Mouse (Mus musculus) MEL (cell line): ENCODE results near the gene Nsun2. TPM values are rescaled to one million over a fixed set of nuclear protein-coding genes. Genes with fewer than 3 reads are reported as not detected.

Experiments used
- DNase-seq: peaks from one replicate; pipeline ENCODE4 v3.0.0; 2011; ENCODE audit warnings: low read depth, low spot score
- H3K27ac ChIP-seq: 2 replicates; pipeline ENCODE4 v1.5.1; 2012; ENCODE audit warnings: low read depth, mild to moderate bottlenecking, control low read depth, low read length, moderate library complexity; ENCODE audit not compliant: control insufficient read depth
- H3K27me3 ChIP-seq, 2 experiments: fragments of 150-350 bp in 1 of 2; sonication (generic) in 1 of 2; 2 replicates each; pipeline ENCODE4 v1.6.1; 2012; ENCODE audit warnings: low read length in 2 of 2, mild to moderate bottlenecking in 2 of 2, improper control_type of control experiment in 1 of 2, moderate library complexity in 1 of 2; ENCODE audit not compliant: insufficient read depth in 2 of 2, control insufficient read depth in 1 of 2
- H3K36me3 ChIP-seq, 2 experiments: 2 replicates each; pipeline ENCODE4 v1.6.1; 2012 to 2014; ENCODE audit warnings: low read length in 2 of 2, improper control_type of control experiment in 1 of 2, inconsistent platforms in 1 of 2, mild to moderate bottlenecking in 1 of 2; ENCODE audit not compliant: insufficient read depth in 2 of 2, control insufficient read depth in 1 of 2
- H3K4me1 ChIP-seq, 2 experiments: fragments of 150-350 bp in 1 of 2; sonication (generic) in 1 of 2; 2 replicates each; pipeline ENCODE4 v1.6.1; 2012; ENCODE audit warnings: low read length in 2 of 2, improper control_type of control experiment in 1 of 2, mild to moderate bottlenecking in 1 of 2; ENCODE audit not compliant: insufficient read depth in 2 of 2, control insufficient read depth in 1 of 2
- H3K4me3 ChIP-seq, 2 experiments: fragments of 150-350 bp in 1 of 2; sonication (generic) in 1 of 2; 2 replicates each; pipeline ENCODE4 v1.5.1; 2012; ENCODE audit warnings: low read depth in 2 of 2, low read length in 2 of 2, mild to moderate bottlenecking in 2 of 2, moderate library complexity in 2 of 2, control low read depth in 1 of 2, improper control_type of control experiment in 1 of 2; ENCODE audit not compliant: control insufficient read depth in 1 of 2, insufficient read depth in 1 of 2
- H3K79me2 ChIP-seq: 2 replicates; pipeline ENCODE4 v1.6.1; 2012; ENCODE audit warnings: mild to moderate bottlenecking, low read length, moderate library complexity; ENCODE audit not compliant: control insufficient read depth, poor library complexity, insufficient read depth
- H3K9ac ChIP-seq: 2 replicates; pipeline ENCODE4 v1.6.1; 2012; ENCODE audit warnings: low read depth, mild to moderate bottlenecking, control low read depth, low read length, moderate library complexity; ENCODE audit not compliant: control insufficient read depth, poor library complexity, severe bottlenecking
- H3K9me3 ChIP-seq: fragments of 150-350 bp; sonication (generic); replicated peaks from 2 replicates; pipeline ENCODE4 v1.6.1; 2012; ENCODE audit warnings: mild to moderate bottlenecking, low read length, improper control_type of control experiment, moderate library complexity; ENCODE audit not compliant: insufficient read depth
- BHLHE40 ChIP-seq: IDR thresholded peaks from 2 replicates; pipeline ENCODE4 v1.6.1; 2012; ENCODE audit warnings: low read depth, mild to moderate bottlenecking, inconsistent platforms, low read length, improper control_type of control experiment, borderline replicate concordance
- CHD1 ChIP-seq: IDR thresholded peaks from 2 replicates; pipeline ENCODE4 v1.6.1; 2012; ENCODE audit warnings: low read depth, mild to moderate bottlenecking, inconsistent platforms, low read length, improper control_type of control experiment
- CTCF ChIP-seq, 3 experiments: IDR thresholded peaks in 2 of 3; conservative IDR thresholded peaks in 1 of 3; 2 replicates each; pipeline ENCODE4 v1.5.1; 2011 to 2012; ENCODE audit warnings: low read length in 3 of 3, low read depth in 2 of 3, mild to moderate bottlenecking in 2 of 3, improper control_type of control experiment in 1 of 3, inconsistent platforms in 1 of 3, mixed read lengths in 1 of 3, moderate library complexity in 1 of 3; ENCODE audit not compliant: control insufficient read depth in 1 of 3, insufficient read depth in 1 of 3, poor library complexity in 1 of 3, severe bottlenecking in 1 of 3
- E2F4 ChIP-seq: IDR thresholded peaks from 2 replicates; pipeline ENCODE4 v1.6.1; 2011; ENCODE audit warnings: low read depth, low read length, improper control_type of control experiment, borderline replicate concordance
- ETS1 ChIP-seq: IDR thresholded peaks from 2 replicates; pipeline ENCODE4 v1.6.1; 2012; ENCODE audit warnings: low read depth, mild to moderate bottlenecking, inconsistent platforms, low read length, improper control_type of control experiment, moderate library complexity
- GATA1 ChIP-seq: IDR thresholded peaks from 2 replicates; pipeline ENCODE4 v1.6.1; 2011; ENCODE audit warnings: low read depth, low read length, improper control_type of control experiment
- JUND ChIP-seq: IDR thresholded peaks from 2 replicates; pipeline ENCODE4 v1.6.1; 2011; ENCODE audit warnings: low read depth, mild to moderate bottlenecking, improper control_type of control experiment, low read length
- KAT2A ChIP-seq: conservative IDR thresholded peaks from 2 replicates; pipeline ENCODE4 v1.6.1; 2012; ENCODE audit warnings: low read depth, low read length, improper control_type of control experiment, inconsistent platforms
- MAFK ChIP-seq: IDR thresholded peaks from 2 replicates; pipeline ENCODE4 v1.6.1; 2011; ENCODE audit warnings: low read depth, mild to moderate bottlenecking, low read length, improper control_type of control experiment, borderline replicate concordance
- MAX ChIP-seq: IDR thresholded peaks from 2 replicates; pipeline ENCODE4 v1.6.1; 2011; ENCODE audit warnings: low read length, improper control_type of control experiment
- MEF2A ChIP-seq: IDR thresholded peaks from 2 replicates; pipeline ENCODE4 v1.6.1; 2014; ENCODE audit warnings: low read depth, mild to moderate bottlenecking, inconsistent platforms, low read length, improper control_type of control experiment; ENCODE audit not compliant: poor library complexity, insufficient replicate concordance, severe bottlenecking; ENCODE audit errors: extremely low read depth
- MYB ChIP-seq: IDR thresholded peaks from 2 replicates; pipeline ENCODE4 v1.6.1; 2011; ENCODE audit warnings: mild to moderate bottlenecking, low read depth, low read length, improper control_type of control experiment
- NELFE ChIP-seq: IDR thresholded peaks from 2 replicates; pipeline ENCODE4 v1.6.1; 2011; ENCODE audit warnings: low read depth, low read length, improper control_type of control experiment
- POLR2AphosphoS2 ChIP-seq: IDR thresholded peaks from 2 replicates; pipeline ENCODE4 v1.6.1; 2011; ENCODE audit warnings: low read length, improper control_type of control experiment
- POLR2AphosphoS5 ChIP-seq: IDR thresholded peaks from 2 replicates; pipeline ENCODE4 v1.6.1; 2012; ENCODE audit warnings: low read depth, borderline replicate concordance, mild to moderate bottlenecking, inconsistent platforms, low read length, moderate library complexity, mixed read lengths
- RCOR1 ChIP-seq: IDR thresholded peaks from 2 replicates; pipeline ENCODE4 v1.6.1; 2012; ENCODE audit warnings: low read depth, mild to moderate bottlenecking, inconsistent platforms, low read length, improper control_type of control experiment
- SMC3 ChIP-seq: IDR thresholded peaks from 2 replicates; pipeline ENCODE4 v1.6.1; 2011; ENCODE audit warnings: low read depth, low read length, improper control_type of control experiment
- UBTF ChIP-seq: IDR thresholded peaks from 2 replicates; pipeline ENCODE4 v1.6.1; 2012; ENCODE audit warnings: low read depth, mild to moderate bottlenecking, inconsistent platforms, low read length, improper control_type of control experiment, moderate library complexity, borderline replicate concordance; ENCODE audit not compliant: insufficient read depth
- USF1 ChIP-seq: IDR thresholded peaks from 2 replicates; pipeline ENCODE4 v1.6.1; 2014; ENCODE audit warnings: low read depth, mild to moderate bottlenecking, inconsistent platforms, low read length, improper control_type of control experiment, moderate library complexity
- ZC3H11A ChIP-seq: IDR thresholded peaks from 2 replicates; pipeline ENCODE4 v1.6.1; 2012; ENCODE audit warnings: low read depth, mild to moderate bottlenecking, inconsistent platforms, low read length, improper control_type of control experiment
- ZKSCAN1 ChIP-seq: IDR thresholded peaks from 2 replicates; pipeline ENCODE4 v1.6.1; 2012; ENCODE audit warnings: low read depth, mild to moderate bottlenecking, inconsistent platforms, low read length, improper control_type of control experiment, moderate library complexity
- ZNF384 ChIP-seq: IDR thresholded peaks from 2 replicates; pipeline ENCODE4 v1.6.1; 2012; ENCODE audit warnings: low read depth, mild to moderate bottlenecking, inconsistent platforms, low read length, improper control_type of control experiment
- polyA plus RNA-seq, 2 experiments: library from polyadenylated mRNA; stranded (reverse) in 1 of 2; unstranded in 1 of 2; fragments of >175 nt in 1 of 2; fragments of >200 nt in 1 of 2; gene quantifications; 2 replicates each; pipeline versions ENCODE4 v1.2.1 to v1.2.4; 2012; ENCODE audit warnings: low replicate concordance in 2 of 2, low read depth in 1 of 2; ENCODE audit not compliant: insufficient read length in 2 of 2, insufficient read depth in 1 of 2, missing spikeins in 1 of 2
- total RNA-seq: library from RNA; depleted of rRNA; stranded (reverse); fragments of 300-350 nt; gene quantifications from 2 replicates; pipeline ENCODE4 v1.2.3, GENCODE M21; 2012

Gene Nsun2
- total and polyA plus RNA-seq, 3 experiments, result 277 to 303 (median 302) TPM

DNA sequence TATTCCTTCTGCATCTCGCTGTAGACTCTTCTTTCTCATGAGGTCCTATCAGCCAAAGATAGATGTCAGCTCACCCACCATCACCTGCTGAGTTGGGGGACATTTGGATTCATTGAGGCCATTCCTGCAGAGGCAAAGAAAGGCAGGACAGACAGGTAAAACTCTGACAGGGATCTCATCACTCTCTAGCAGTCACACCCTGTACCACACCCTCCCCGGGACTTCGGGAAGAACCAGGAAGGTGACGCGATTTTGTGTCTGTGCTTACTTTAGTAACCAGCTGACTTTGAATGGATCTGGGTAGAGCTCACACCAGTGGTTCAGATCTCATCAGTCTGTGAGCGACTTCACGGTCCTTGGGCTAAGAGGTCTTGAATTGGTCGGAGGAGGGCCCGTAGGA is 112.9 kb downstream of the Nsun2 start (continued):
- no peak for TF ChIP-seq BHLHE40

- no peaks in the 10 kb centered on the region for H3K79me2 ChIP-seq
- H3K9ac ChIP-seq, result no peak overlapping the region
- no peak for TF ChIP-seq RCOR1
- no peak for TF ChIP-seq KAT2A
- TF ChIP-seq NELFE, result no peak
- H3K4me1 ChIP-seq, result no peaks in the 10 kb centered on the region
- H3K4me3 ChIP-seq, result no peak overlapping the region
- no peak for DNase-seq
- H3K27me3 ChIP-seq, result no peaks in the 10 kb centered on the region; a peak in 2 of 4 replicates
- no peaks in the 10 kb centered on the region for H3K9me3 ChIP-seq
- H3K27ac ChIP-seq, result no peak overlapping the region
- H3K36me3 ChIP-seq, result no peaks in the 10 kb centered on the region
Measured at GRCm38 (mm10) chr13:69654508-69654907, 121.0 kb downstream of the Nsun2 start.

DNA sequence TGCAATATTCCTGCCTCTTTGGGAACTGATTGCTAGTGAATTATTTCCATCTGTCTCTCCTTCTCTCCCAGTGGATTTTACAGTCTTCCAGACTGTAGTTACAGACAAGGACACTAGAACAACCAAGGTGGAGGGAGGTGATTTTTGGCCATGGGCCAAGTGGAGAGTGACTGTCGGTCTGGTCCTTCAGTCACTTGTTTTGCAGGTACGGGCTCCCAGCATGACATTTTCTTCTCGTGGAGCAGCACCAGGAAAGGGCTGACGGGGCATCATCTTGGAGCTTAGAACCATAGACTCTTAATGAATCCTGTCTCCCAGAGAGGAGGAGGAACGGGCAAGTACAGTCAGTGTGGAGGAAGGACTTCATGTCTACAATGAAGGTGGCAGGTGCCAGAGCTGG is 138.6 kb downstream of the Nsun2 start:
- H3K9ac ChIP-seq, result no peak overlapping the region
- peaks cover 0 to 2% of the 10 kb centered on the region in 2 experiments; a peak in 2 of 4 replicates for H3K27me3 ChIP-seq
- no peaks in the 10 kb centered on the region for H3K9me3 ChIP-seq
- H3K79me2 ChIP-seq, result no peaks in the 10 kb centered on the region
- H3K27ac ChIP-seq, result no peak overlapping the region
- no peaks in the 10 kb centered on the region for H3K4me1 ChIP-seq
- H3K4me3 ChIP-seq, result no peak overlapping the region
- TF ChIP-seq MAFK (no peak), POLR2AphosphoS2 (no peak), ZNF384 (no peak), GATA1 (no peak), POLR2AphosphoS5 (no peak), MYB (no peak)
- no peak for DNase-seq
- no peaks in the 10 kb centered on the region for H3K36me3 ChIP-seq

DNA sequence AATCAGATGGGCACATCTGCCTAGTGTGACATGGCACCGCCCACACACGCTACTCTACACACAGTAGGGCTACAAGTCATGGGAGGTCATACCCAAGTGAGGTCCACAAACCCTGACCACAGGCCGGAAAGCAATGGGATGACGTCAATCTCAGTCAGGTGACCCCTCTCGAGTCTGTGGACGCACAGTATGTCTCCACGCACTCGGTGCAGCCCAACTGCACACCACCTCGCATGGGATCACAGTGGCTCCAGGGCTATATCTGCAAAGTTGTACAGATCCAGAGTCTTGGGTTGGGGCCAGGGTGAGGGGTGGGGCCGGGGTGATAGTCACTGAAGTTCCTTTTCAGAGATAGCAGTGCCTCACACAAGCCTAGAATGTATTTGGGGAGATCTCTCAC is 139.0 kb downstream of the Nsun2 start:
- no peak for DNase-seq
- Histone ChIP-seq H3K4me3 (no peak overlapping the region), H3K9me3 (no peaks in the 10 kb centered on the region), H3K27ac (no peak overlapping the region), H3K36me3 (no peaks in the 10 kb centered on the region), H3K79me2 (no peaks in the 10 kb centered on the region), H3K9ac (no peak overlapping the region), H3K4me1 (no peaks in the 10 kb centered on the region), H3K27me3 (peaks cover 0 to 2% of the 10 kb centered on the region in 2 experiments; a peak in 2 of 4 replicates)
- no peak for TF ChIP-seq MYB
- no peak for TF ChIP-seq USF1
- TF ChIP-seq ZNF384, result no peak
- no peak for TF ChIP-seq GATA1
- no peak for TF ChIP-seq MEF2A
- TF ChIP-seq CTCF (IDR thresholded peaks at IDR 0.05 in 2 of 3, conservative IDR thresholded peaks at IDR 0.05 in 1 of 3; ENCODE audit: control insufficient read depth in 1 of 3, insufficient read depth in 1 of 3, low read depth in 2 of 3, low read length in 3 of 3, poor library complexity in 1 of 3, severe bottlenecking in 1 of 3), result no peak
- no peak for TF ChIP-seq NELFE
- no peak for TF ChIP-seq CHD1
- no peak for TF ChIP-seq UBTF
- TF ChIP-seq POLR2AphosphoS5, result no peak
- no peak for TF ChIP-seq ZKSCAN1
- TF ChIP-seq JUND, result no peak
- no peak for TF ChIP-seq ZC3H11A
- TF ChIP-seq MAX, result no peak
- TF ChIP-seq SMC3, result no peak
- no peak for TF ChIP-seq E2F4
- TF ChIP-seq ETS1, result no peak
